Mouse (Mus musculus) c-Kit-positive CD71-negative TER-119-negative erythroid progenitor cells, embryonic 14.5 days (primary cell): ENCODE results near the gene Gsg1l.
A peak's percentile ranks its signal among the peaks of the same experiment; 100 is the strongest.

Experiments
- DNase-seq: peaks from one replicate; pipeline ENCODE4 v3.0.0-alpha.2; 2013; ENCODE audit warnings: low read depth

Gene Gsg1l

GRCm38 (mm10) chr7:126031598-126032364 is 50.4 kb downstream of the Gsg1l start:
- DNase-seq, result no peak

- no peak for DNase-seq
These were observed 54.8 kb downstream of the Gsg1l start for GRCm38 (mm10) chr7:126027410-126027809.

DNA sequence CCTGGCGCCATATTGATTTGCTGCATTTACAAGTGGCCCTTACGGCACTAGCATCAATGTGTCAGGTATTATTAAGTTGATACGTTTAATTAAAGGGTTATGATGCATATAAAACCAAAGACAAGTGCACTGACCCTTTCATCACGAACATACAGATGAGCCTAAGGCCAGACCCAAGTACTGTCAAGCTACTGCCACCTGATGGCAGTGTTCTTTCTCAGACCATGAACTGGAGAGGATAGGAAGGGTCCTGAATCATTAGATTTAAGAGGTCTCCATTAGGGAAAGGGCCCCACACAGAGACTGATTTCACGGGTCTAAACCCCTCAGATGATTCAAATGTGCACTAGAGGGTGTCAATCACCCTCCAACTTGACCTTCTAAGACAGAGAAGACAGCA is 55.6 kb downstream of the Gsg1l start:
- DNase-seq, result no peak

DNA sequence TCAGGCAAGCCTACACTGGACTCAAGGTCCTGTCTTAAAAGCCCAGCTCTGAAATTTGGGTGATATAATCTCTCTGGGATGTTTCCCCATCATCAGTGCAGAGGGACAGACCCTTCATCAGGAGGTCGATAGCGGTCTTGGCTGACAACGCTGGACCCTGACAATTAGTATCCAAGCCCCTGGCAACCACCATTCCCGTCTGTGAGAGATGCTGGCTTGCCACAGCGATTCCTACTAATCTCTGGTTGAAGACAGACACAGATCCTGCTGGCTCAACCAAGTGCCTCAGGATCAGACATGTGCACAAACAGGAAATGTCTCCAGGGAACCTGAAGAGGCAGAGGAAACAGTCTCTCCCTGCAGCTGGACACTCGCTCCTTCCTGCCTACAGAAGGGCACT is 62.2 kb downstream of the Gsg1l start:
- DNase-seq, result no peak

- DNase-seq, result no peak
These were observed 62.9 kb downstream of the Gsg1l start for GRCm38 (mm10) chr7:126019321-126019720.

DNA sequence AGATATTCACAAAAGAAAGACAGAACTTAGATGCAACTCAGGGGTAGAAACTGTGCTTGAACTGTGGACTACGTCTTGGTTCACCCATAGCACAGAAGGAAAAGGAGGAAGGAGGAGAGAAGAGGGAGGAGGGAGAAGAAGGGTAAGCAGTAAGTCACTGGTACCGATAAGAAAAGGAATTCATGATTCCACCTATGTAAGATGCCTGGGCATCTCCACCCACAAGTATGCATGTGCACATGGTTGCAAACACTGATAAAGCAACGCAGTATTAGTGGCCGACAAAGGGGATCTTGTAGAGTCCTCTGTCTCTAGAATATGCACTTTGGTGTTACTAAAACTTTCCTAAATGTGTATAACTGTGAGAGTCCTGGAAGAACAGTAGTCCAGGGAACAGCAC is 64.8 kb downstream of the Gsg1l start:
- no peak for DNase-seq

DNA sequence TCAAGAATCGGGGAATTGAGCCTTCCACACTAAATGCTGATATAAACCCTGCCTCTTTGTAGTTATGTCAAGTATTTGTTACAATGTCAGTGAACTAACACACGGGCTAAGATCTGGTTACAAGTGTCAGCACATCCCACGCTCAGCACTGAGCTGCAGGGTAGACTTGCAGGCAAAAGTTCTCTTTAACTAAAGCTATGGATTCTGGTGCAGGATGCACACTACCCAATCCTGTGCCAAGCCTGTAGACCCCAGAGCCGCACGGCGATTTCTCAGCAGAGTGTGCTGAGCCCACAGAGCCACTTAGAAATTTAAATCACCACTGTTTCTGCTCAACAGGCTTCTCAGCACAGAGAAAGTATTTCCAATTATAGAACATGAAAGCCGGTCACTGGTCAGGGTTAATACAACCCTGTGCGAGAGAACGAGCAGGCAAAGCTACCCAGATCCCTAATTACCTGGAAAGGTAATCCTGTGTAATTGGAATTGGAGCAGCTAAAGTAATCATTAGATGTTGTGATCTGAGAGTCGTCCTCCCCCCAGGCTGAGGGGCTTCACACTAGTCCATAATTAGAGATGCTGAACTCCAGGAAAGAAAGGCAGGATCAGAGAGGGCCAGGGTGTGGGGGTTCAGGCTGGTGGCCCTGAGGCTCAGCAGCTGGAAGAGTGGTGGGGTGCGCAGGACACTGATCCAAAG is 69.7 kb downstream of the Gsg1l start:
- no peak for DNase-seq

DNA sequence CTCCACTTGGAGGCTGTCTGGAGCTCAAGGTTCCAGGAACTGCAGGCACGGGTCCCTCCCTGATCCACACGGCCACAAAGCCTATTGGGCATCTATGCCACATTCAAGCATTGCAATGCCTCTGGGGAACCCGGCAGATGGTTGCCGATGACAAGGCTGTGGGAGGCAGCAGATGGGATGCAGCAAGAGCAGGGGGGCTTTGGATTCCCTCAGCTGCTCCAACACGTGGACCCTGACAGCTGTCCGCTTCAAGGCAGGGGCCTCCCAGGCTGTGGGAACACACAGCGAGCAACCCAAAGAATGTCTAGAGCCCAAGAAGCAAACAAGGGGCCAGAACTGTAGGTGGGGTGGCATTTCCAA is 73.4 kb downstream of the Gsg1l start:
- no peak for DNase-seq

GRCm38 (mm10) chr7:126008139-126008788 is 73.9 kb downstream of the Gsg1l start:
- DNase-seq, result no peak

DNA sequence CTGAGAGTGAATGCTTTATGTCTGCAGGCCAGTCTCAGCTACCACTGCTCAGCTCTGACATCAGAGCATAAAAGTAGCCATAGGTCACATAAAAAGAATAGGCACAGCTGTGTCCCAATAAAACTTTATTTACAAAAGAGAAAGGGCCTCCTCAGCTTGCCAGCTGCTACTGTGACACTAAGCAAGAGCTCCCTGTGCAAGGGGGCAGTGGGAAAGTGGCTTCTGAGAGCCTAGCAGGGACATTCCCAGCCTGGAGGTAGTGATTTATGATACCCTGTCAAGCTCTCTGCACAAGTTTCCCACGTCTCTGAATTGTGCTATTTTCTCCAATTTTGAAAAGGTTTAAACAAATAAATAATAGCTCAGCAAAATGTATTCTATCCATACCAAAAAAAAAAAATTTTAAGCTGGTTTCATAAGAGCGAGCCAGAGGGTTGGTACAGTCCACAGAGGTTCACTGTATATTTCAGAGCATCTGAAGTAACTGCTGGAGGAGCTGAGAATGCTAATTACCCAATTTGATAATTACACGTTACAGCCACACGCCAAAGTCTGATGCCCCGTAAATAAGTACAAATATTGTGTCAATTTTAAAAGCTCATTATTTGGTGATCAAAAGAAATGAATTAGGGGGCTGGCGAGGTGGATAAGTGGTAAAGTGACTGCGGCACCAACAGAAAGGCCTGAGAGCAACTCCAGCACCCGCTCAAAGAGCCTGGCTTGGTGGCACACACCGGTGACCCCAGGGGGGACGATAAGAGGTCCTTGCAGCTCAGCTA is 74.9 kb downstream of the Gsg1l start:
- DNase-seq, result no peak

DNA sequence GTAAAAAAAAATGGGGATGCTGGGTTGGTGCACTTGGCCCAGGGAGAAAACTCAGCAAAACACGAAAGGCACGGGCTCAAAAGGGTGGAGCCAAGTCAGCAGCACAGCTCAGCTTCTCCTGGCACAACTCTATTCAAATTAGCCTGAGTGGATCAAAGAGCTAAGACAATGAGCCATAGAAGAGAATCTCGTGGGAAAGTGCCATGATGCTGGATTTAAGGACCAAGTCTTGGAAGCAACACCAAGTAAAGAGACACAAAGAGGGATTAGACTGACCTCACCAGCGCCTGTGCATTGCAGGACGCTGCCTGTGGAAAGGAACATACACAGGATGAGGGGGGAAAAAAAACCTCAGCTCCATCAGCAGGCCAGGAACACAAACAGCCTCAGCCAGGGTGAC is 76.9 kb downstream of the Gsg1l start:
- no peak for DNase-seq

DNA sequence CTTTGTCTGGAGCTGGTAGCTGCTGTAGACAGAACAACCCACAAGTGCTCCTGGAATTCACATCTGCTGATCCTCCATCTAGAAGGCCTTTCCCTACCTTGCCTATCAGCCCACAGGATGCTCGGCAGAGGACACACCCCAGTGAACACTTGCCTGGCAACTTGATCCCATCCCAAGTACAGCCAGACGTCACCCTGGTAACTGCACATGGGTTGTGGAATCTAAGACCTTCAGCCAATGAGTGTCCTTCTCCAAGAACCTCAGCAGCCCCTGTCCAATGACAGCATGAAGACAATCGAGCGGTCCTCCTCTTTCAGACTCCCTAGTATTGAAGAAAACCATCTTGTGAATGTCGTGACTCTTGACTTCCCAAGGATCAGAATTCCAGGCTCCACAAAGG is 80.5 kb downstream of the Gsg1l start:
- no peak for DNase-seq

- DNase-seq, result no peak
These were observed 82.3 kb downstream of the Gsg1l start for GRCm38 (mm10) chr7:125999921-126000320.

GRCm38 (mm10) chr7:125996151-125996550 is 86.1 kb downstream of the Gsg1l start:
- DNase-seq, result no peak

GRCm38 (mm10) chr7:125992356-125992891 is 89.8 kb downstream of the Gsg1l start:
- DNase-seq, result no peak

- DNase-seq, result no peak
These were observed 90.4 kb downstream of the Gsg1l start for GRCm38 (mm10) chr7:125991846-125992245.

DNA sequence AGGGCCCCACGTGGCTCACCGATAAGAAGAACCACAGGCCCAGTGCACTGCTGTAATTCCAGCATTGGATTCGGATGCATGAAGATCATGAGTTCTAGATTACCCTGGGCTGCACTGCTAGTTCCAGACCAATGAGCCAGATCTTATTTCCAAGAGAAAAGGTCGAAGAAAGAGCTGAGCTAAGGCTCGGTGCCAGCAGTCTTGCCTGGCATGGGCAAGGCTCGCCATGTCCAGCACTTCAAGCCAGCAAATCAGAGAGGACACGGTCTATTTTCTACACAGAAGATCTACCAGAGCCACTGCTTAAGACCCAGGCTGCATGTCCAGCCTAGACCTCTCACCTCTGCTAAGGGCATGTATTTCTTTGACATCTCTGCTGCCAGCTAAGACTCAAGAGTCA is 92.2 kb downstream of the Gsg1l start:
- no peak for DNase-seq

DNA sequence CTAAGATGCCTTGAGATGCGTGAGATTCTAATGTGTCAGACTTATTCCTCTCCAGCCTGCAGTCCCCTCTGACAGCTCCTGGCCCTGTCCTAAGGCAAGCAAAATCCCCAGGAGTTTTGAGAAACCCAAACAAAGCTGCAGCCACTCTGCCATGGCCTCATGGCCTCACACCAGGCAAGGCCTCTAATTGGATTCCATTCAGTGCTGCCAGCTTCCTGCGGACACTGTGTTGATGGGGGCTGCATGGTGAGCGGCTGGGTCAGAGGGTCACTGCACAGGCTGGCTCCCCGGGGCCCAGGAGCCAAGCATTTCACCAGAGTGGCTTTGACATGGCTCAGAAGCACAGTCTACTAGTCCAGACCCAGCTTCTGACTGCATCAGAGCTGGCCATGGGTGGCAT is 92.7 kb downstream of the Gsg1l start:
- no peak for DNase-seq

DNA sequence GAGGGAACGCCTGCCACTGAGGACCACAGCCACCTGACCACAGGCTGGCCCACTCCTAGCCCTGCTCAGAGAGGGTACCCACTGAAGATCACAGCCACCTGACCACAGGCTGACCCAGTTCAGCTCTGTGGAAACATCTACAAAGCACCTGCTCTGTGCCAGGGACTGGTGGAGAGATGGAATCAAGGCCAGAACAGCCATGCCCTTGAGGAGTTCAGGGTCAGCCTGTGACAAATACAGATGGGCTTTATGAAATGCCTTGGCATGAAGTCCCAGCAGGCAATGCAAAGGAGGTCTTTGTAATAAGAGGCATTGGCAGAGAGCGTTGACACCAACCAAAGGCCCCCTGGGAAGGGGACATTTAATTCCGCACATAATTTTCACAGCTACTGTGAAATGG is 93.9 kb downstream of the Gsg1l start:
- no peak for DNase-seq

GRCm38 (mm10) chr7:125987117-125987516 is 95.1 kb downstream of the Gsg1l start:
- no peak for DNase-seq

- peak; percentile 6 for DNase-seq
These were observed 96.6 kb downstream of the Gsg1l start for GRCm38 (mm10) chr7:125985565-125985964.
